8 mouse cellular contexts compared by ENCODE assay signal in the genomic region with DNA sequence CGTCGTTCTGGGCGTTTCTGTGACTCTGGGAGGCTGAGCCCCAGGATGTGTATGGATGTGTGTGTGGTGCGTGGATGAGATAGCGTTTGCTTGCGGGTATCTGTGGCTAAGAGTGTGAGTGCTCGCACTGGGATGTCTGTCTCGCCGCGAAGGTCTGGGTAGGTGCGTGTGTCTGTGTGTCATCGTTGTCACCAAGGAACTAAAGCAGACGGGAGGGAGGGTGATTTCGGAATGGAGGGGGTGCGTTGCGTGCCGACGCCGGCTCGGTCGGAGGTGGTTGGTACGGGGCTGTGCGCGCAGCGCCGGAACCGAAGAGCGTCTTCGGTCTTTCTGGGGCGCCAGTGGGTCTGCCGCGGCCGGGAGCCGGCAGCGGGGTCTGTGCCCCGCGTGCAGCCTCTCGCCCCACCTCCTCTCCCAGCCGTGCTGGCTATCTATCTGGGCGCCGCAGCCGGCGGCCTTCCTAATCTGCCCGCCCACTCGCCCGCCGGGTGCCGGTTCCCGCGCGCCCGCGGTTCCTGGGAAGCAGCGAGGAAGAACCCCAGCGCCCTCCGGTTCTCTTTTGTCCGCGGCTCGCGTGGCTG. TPM values are rescaled to one million over a fixed set of nuclear protein-coding genes. Genes with fewer than 3 reads are reported as not detected.
DNase-seq lines count a peak whose midpoint lies in the region; ATAC-seq lines count a peak whose summit lies in the region.

No protein-coding gene starts in this region.

- H3K36me3 ChIP-seq in heart, embryonic 15.5 days = no peaks in the 10 kb centered on the region

- WGBS in heart, embryonic 15.5 days = under 1% methylated on average over 60 of the region's 60 CpGs

- peak; percentile 20 for ATAC-seq in heart, embryonic 15.5 days (replicated peaks; ENCODE audit: insufficient number of reproducible peaks, insufficient read depth, low FRiP score, low read depth)

- H3K4me3 ChIP-seq in heart, embryonic 15.5 days = peak overlapping the region; percentile 76

- peak overlapping the region; percentile 84 for H3K27ac ChIP-seq in heart, embryonic 15.5 days

- H3K9ac ChIP-seq in heart, embryonic 15.5 days = peak overlapping the region; percentile 74

- peak overlapping the region; percentile 98 for H3K4me2 ChIP-seq in heart, embryonic 15.5 days

- no peaks in the 10 kb centered on the region for H3K27me3 ChIP-seq in heart, embryonic 15.5 days

- peak; percentile 71 to 83 for DNase-seq in adrenal gland, adult (ENCODE audit: inconsistent age in 2 of 2, low spot score in 1 of 2)
- no peak for DNase-seq in adrenal gland, adult 8-10 months
- peak; percentile 62 for DNase-seq in R1 (ENCODE audit: low read depth, low spot score)
- peak; percentile 27 for DNase-seq in embryo, embryonic 11.5 days (ENCODE audit: low read depth, low spot score)
- DNase-seq in layer of hippocampus, adult 9-11 months = peak; percentile 60
- DNase-seq in lung, postnatal 14 days = peak; percentile 34
- DNase-seq in right cerebral cortex, postnatal 10 days (ENCODE audit: low spot score in 2 of 2) = peak; percentile 77 to 82

- H3K9me3 ChIP-seq in heart, embryonic 15.5 days (replicated peaks) = no peaks in the 10 kb centered on the region

- peaks cover 25% of the 10 kb centered on the region for H3K4me1 ChIP-seq in heart, embryonic 15.5 days (replicated peaks)

RNA-seq across cellular contexts. Expression of gene Slc6a9, which starts 1.3 kb away (rescaled TPM):
- 10 to 100 TPM; 15.7 to 23.6 (median 19.2) TPM for total RNA-seq in adrenal gland, adult 8-10 months (2022)
- polyA plus RNA-seq in heart, embryonic 15.5 days (2015; fragmentation: Nextera tagmentation; extraction: Ambion mirVana) = 5.4 and 5.9 TPM in 2 replicates

RNA-seq across cellular contexts. Expression of gene Ccdc24, which starts 36.7 kb away (rescaled TPM):
- 1 to 10 TPM; 1.1 to 1.8 (median 1.5) TPM for total RNA-seq in adrenal gland, adult 8-10 months (2022)
- polyA plus RNA-seq in heart, embryonic 15.5 days (2015; fragmentation: Nextera tagmentation; extraction: Ambion mirVana) = 0.29 and 0.43 TPM in 2 replicates

RNA-seq across cellular contexts. Expression of gene B4galt2, which starts 47.7 kb away (rescaled TPM):
- total RNA-seq in adrenal gland, adult 8-10 months (2022) = 10 to 100 TPM; 13.8 to 23.0 (median 19.7) TPM
- polyA plus RNA-seq in heart, embryonic 15.5 days (2015; fragmentation: Nextera tagmentation; extraction: Ambion mirVana) = 9.1 and 12.4 TPM in 2 replicates

RNA-seq across cellular contexts. Expression of gene Atp6v0b, which starts 51.5 kb away (rescaled TPM):
- 100 to 1,000 TPM; 234 to 264 (median 239) TPM for total RNA-seq in adrenal gland, adult 8-10 months (2022)
- 197 and 216 TPM in 2 replicates for polyA plus RNA-seq in heart, embryonic 15.5 days (2015; fragmentation: Nextera tagmentation; extraction: Ambion mirVana)

RNA-seq across cellular contexts. Expression of gene Dph2, which starts 56.2 kb away (rescaled TPM):
- 10 to 100 TPM in 3 of 4 experiments, 1 to 10 TPM in 1; 8.7 to 13.8 (median 11.2) TPM for total RNA-seq in adrenal gland, adult 8-10 months (2022)
- 9.5 and 11.5 TPM in 2 replicates for polyA plus RNA-seq in heart, embryonic 15.5 days (2015; fragmentation: Nextera tagmentation; extraction: Ambion mirVana)
